Mouse (Mus musculus) limb, embryonic 15.5 days (tissue): ENCODE results near the gene Ccl25. TPM values are rescaled to one million over a fixed set of nuclear protein-coding genes. Genes with fewer than 3 reads are reported as not detected.
"Not testable (repeated sequence)": the region's sequence is repeated elsewhere in the genome, so short reads cannot be mapped to it uniquely, and the experiment has no call there.

ENCODE experiments used
- ATAC-seq: fragments of 200-750 bp; cut with Nextera tagmentation; 2 replicates; pipeline ENCODE4 v1.8.0; 2017; ENCODE audit warnings: low read depth, moderate TSS enrichment; ENCODE audit not compliant: insufficient number of reproducible peaks, low FRiP score, low TSS enrichment
- H3K27ac ChIP-seq: fragments of 300-500 bp; sonication (generic); 2 replicates; pipeline ENCODE4 v1.5.1; 2015; ENCODE audit warnings: moderate library complexity, mild to moderate bottlenecking, inconsistent platforms
- H3K27me3 ChIP-seq: fragments of 300-500 bp; sonication (generic); 2 replicates; pipeline ENCODE4 v1.6.1; 2015; ENCODE audit warnings: inconsistent platforms
- H3K36me3 ChIP-seq: fragments of 300-500 bp; sonication (generic); 2 replicates; pipeline ENCODE4 v1.6.1; 2015; ENCODE audit warnings: inconsistent platforms
- H3K4me1 ChIP-seq: fragments of 300-500 bp; sonication (generic); 2 replicates; pipeline ENCODE4 v1.6.1; 2015; ENCODE audit warnings: inconsistent platforms
- H3K4me2 ChIP-seq: fragments of 300-500 bp; sonication (generic); 2 replicates; pipeline ENCODE4 v1.6.1; 2015; ENCODE audit warnings: mild to moderate bottlenecking, inconsistent platforms
- H3K4me3 ChIP-seq: fragments of 300-500 bp; sonication (generic); 2 replicates; pipeline ENCODE4 v1.5.1; 2015; ENCODE audit warnings: mild to moderate bottlenecking, inconsistent platforms
- H3K9ac ChIP-seq: fragments of 300-500 bp; sonication (generic); 2 replicates; pipeline ENCODE4 v1.6.1; 2015; ENCODE audit warnings: inconsistent platforms
- H3K9me3 ChIP-seq: fragments of 300-500 bp; sonication (generic); 2 replicates; pipeline ENCODE4 v1.6.1; 2016; ENCODE audit warnings: inconsistent platforms
- WGBS: fragments of 180-500 bp; shearing (Covaris S2); methylation state at CpG from one replicate; pipeline ENCODE4 v1.1.7; 2015; 5-methylcytosine and 5-hydroxymethylcytosine counted together
- polyA plus RNA-seq: library from polyadenylated mRNA; unstranded; fragments of >200 nt; fragmentation: Nextera tagmentation; extraction: Ambion mirVana; gene quantifications from 2 replicates; pipeline ENCODE4 v1.2.1, GENCODE M21; 2015

The Ccl25 gene
- polyA plus RNA-seq, 1 experiment from 2014 or later: 13.5 TPM

GRCm38 (mm10) chr8:4372657-4373056 is 47.6 kb downstream of the Ccl25 start:
- Histone ChIP-seq H3K9ac (no peak overlapping the region), H3K4me2 (no peak overlapping the region), H3K4me3 (no peak overlapping the region), H3K4me1 (no peaks in the 10 kb centered on the region), H3K36me3 (no peaks in the 10 kb centered on the region), H3K27ac (no peak overlapping the region), H3K9me3 (no peaks in the 10 kb centered on the region), H3K27me3 (no peaks in the 10 kb centered on the region)
- 73% methylated on average over 2 of the region's 2 CpGs for WGBS
- ATAC-seq: no peak

GRCm38 (mm10) chr8:4401442-4401841 is 76.4 kb downstream of the Ccl25 start:
- Histone ChIP-seq H3K36me3 (no peaks in the 10 kb centered on the region), H3K27ac (no peak overlapping the region), H3K4me1 (peaks cover 3% of the 10 kb centered on the region; the same call in 1 of the 2 replicates), H3K9me3 (no peaks in the 10 kb centered on the region), H3K4me3 (no peak overlapping the region), H3K27me3 (no peaks in the 10 kb centered on the region), H3K9ac (no peak overlapping the region), H3K4me2 (no peak overlapping the region)
- no peak for ATAC-seq
- WGBS: 90% methylated on average over 2 of the region's 2 CpGs

GRCm38 (mm10) chr8:4403960-4404879 is 79.2 kb downstream of the Ccl25 start:
- 44% methylated on average over 19 of the region's 19 CpGs for WGBS
- Histone ChIP-seq H3K9ac (0 out of 2 replicates have a peak overlapping the region, but pooled peaks have one; percentile 11), H3K4me2 (peak overlapping the region; percentile 58), H3K27ac (no peak overlapping the region), H3K4me1 (peaks cover 3% of the 10 kb centered on the region; the same call in 1 of the 2 replicates), H3K27me3 (no peaks in the 10 kb centered on the region), H3K9me3 (no peaks in the 10 kb centered on the region), H3K4me3 (peak overlapping the region; percentile 35), H3K36me3 (no peaks in the 10 kb centered on the region)
- ATAC-seq: no peak

- no peaks in the 10 kb centered on the region for H3K9me3 ChIP-seq
- WGBS: 15% methylated on average over 16 of the region's 16 CpGs
- no peaks in the 10 kb centered on the region for H3K36me3 ChIP-seq
- no peaks in the 10 kb centered on the region for H3K27me3 ChIP-seq
- H3K9ac ChIP-seq: 0 out of 2 replicates have a peak overlapping the region, but pooled peaks have one; percentile 11
- ATAC-seq: no peak
- H3K4me3 ChIP-seq: peak overlapping the region; percentile 35
- H3K4me1 ChIP-seq: peaks cover 3% of the 10 kb centered on the region; the same call in 1 of the 2 replicates
- H3K27ac ChIP-seq: no peak overlapping the region
- peak overlapping the region; percentile 58 for H3K4me2 ChIP-seq
These were observed 79.9 kb downstream of the Ccl25 start for GRCm38 (mm10) chr8:4404880-4405261.

GRCm38 (mm10) chr8:4408425-4408824 is 83.4 kb downstream of the Ccl25 start:
- ATAC-seq: not testable (repeated sequence)

More at GRCm38 (mm10) chr8:4408425-4408824, 83.4 kb downstream of the Ccl25 start:
- H3K27me3 ChIP-seq, H3K4me3 ChIP-seq, H3K9ac ChIP-seq, H3K27ac ChIP-seq, H3K36me3 ChIP-seq, H3K9me3 ChIP-seq, H3K4me2 ChIP-seq, H3K4me1 ChIP-seq: not testable (repeated sequence)
- 71% methylated on average over 6 of the region's 6 CpGs for WGBS

Other genes starting within 250 kb of the Ccl25 start
- not detected in 2 replicates for gene Cd209f, start 219.4 kb upstream of the Ccl25 start, polyA plus RNA-seq
- not detected in 2 replicates for gene Cd209g, start 191.1 kb upstream of the Ccl25 start, polyA plus RNA-seq
- 28.7 and 30.1 TPM in 2 replicates for gene Evi5l, start 158.6 kb upstream of the Ccl25 start, polyA plus RNA-seq
- 0.73 and 0.86 TPM in 2 replicates for gene Prr36, start 107.8 kb upstream of the Ccl25 start, polyA plus RNA-seq
- gene Lrrc8e, start 98.4 kb upstream of the Ccl25 start, polyA plus RNA-seq: 2.3 TPM in 2 replicates
- gene Map2k7, start 86.5 kb upstream of the Ccl25 start, polyA plus RNA-seq: 25.1 and 27.1 TPM in 2 replicates
- gene Gm49320, start 86.3 kb upstream of the Ccl25 start, polyA plus RNA-seq: 0.90 and 1.4 TPM in 2 replicates
- 2.8 and 4.2 TPM in 2 replicates for gene Tgfbr3l, start 77.0 kb upstream of the Ccl25 start, polyA plus RNA-seq
- gene Snapc2, start 72.1 kb upstream of the Ccl25 start, polyA plus RNA-seq: 50.6 and 55.9 TPM in 2 replicates
- gene Ctxn1, start 65.9 kb upstream of the Ccl25 start, polyA plus RNA-seq: 46.2 and 49.8 TPM in 2 replicates
- gene Timm44, start 49.3 kb upstream of the Ccl25 start, polyA plus RNA-seq: 52.0 and 52.9 TPM in 2 replicates
- 209 and 215 TPM in 2 replicates for gene Elavl1, start 203 bp downstream of the Ccl25 start, polyA plus RNA-seq
- gene Cers4, start 167.8 kb downstream of the Ccl25 start, polyA plus RNA-seq: 14.7 and 15.3 TPM in 2 replicates